Mouse (Mus musculus) ZHBTc4 (cell line): ENCODE measurements around the gene Sp3.
A peak's percentile ranks its signal among the peaks of the same experiment; 100 is the strongest.

Experiments used
- DNase-seq: peaks from one replicate; pipeline ENCODE4 v3.0.0-alpha.2; 2011; ENCODE audit warnings: low read depth, low spot score

The Sp3 gene

GRCm38 (mm10) chr2:72916170-72916569 is 64.1 kb downstream of the Sp3 start:
- no peak for DNase-seq

- DNase-seq = no peak
Measured at GRCm38 (mm10) chr2:72915245-72915930, 64.9 kb downstream of the Sp3 start.

GRCm38 (mm10) chr2:72913458-72913760 is 66.8 kb downstream of the Sp3 start:
- peak; percentile 16 for DNase-seq

DNA sequence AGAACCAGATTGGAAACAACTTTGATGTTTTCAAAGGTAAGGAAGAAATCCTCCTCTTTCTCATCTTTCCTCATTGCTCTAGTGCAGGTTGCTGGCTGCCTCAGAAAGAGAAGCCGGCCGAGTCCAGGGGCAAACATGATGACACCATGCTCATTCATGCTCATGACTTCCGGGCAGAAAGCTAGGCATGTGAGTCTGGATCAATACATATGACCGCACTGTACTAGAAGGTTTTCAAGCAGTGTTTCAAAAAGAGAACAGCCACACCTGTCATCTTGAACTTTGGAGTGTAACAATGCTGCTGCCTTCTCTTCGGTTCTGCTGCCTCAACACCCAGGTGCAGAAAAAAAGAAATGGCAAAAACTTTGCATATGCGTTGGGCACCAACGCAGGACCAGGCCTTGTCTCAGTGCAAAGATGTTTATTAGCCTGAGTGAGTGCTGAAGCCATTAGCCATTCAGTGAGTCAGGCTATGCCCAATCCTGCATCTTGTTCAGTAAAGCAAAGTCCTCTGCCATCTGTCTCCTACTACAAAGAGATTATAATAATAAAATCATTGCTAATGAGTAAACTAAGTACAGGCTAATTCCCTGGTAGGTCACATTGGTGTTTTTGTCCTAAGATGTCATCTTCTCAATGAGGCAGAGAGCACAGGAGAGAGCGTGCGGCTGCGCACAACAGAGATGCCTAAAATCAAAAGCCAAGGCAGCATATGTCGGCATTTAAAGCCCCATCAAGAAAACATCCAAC is 67.4 kb downstream of the Sp3 start:
- DNase-seq = no peak

GRCm38 (mm10) chr2:72911527-72911926 is 68.7 kb downstream of the Sp3 start:
- no peak for DNase-seq

DNA sequence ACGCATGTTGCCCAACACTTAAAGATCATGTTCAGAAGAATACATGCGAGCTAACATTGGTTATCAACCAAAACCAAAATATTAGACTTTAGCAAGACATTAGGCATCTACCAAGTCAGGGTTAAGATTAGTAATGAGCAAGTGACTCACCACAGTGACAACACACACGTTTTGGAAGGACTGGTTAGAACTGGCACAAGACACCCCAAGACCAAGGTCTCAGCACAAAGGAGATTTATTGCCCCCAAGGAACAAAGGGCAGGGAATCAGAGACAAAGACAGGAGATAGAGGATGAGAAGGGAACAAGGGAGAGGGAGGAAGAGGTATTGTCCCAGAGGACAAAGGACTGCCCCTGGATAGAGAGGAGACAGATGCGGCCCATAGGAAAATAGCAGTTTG is 71.2 kb downstream of the Sp3 start:
- peak; percentile 54 for DNase-seq

GRCm38 (mm10) chr2:72908191-72908910 is 71.9 kb downstream of the Sp3 start:
- DNase-seq = peak; percentile 50

DNA sequence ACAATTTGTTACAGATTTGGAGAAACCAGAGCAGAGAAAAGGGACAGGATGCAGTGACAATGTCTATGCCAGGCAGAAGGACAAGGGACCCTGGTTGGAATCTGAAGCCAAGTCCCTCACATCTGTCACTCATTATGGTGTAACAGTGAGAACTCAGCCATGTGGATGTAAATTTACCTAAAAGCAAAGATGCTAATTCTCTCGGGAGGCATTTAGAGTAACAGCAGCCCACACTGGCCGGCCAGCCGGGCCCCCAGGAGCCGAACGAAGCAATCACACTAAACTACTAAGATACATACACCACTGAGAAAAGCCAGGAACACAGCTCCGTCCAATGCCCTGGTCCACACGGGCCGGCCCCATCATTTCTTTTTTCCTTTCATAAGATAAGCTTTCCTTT is 73.5 kb downstream of the Sp3 start:
- no peak for DNase-seq

DNA sequence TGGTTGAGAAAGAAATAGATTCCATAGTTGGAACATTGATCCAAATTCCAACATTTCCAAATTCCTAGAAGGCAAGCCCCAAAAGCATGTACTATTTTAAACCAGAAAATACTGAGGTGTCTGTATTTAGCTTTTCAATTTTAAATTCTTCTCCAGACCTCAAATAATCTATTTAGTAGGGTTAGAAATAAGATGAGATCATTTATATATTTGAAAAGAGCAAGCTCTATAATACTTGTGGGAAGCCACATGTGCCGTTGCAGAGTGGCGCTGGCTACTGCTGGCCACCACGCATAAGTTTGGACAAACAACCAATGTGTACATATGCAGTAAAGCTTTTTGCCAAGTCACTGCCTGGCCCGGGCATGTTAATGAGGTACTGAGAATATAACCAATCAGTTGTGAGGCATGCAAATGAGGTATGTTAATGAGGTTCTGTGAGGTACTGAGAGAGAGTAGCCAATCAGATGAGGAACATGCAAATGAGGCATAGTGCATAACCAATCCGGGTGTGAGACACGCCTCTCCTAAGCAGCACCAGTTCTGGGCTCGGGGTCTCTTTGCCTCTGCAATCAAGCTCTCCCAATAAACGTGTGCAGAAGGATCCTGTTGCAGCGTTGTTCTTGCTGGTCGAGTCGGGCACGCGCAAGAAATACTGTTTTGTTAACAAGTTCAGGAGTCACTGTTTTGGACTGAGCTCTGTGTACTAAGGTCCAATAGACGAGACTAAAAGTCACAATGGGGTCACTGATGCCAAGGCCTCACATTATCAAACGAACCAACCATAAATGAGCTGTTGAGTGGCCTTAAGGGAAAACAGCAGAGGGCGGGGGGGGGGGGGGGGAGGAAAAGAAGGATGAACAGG is 77.2 kb downstream of the Sp3 start:
- DNase-seq = peak; percentile 16

DNA sequence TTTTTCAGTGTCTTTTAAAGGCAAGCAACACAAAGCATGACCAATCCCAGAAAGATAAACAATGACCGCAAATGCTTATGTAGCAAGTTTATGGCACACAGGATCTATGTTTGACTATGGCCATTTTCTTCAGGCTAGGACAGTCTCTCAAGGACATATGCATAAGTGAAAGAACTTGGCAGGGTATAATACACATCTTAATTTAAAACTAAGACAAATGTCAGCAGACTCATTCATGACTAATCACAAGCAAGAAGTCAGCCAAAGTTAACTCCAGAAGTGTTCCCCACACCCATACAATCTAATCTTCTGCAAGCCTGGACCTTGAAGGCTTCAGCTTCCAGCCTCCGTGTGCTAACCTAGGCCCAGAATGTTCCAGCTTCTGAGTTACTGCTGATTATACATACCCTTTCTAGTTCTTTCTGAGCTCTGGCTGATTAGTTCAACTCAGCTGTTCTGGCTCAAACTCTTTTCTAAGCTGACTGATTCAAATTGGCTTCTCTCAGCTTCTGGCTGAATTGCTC is 81.4 kb downstream of the Sp3 start:
- DNase-seq = no peak

DNA sequence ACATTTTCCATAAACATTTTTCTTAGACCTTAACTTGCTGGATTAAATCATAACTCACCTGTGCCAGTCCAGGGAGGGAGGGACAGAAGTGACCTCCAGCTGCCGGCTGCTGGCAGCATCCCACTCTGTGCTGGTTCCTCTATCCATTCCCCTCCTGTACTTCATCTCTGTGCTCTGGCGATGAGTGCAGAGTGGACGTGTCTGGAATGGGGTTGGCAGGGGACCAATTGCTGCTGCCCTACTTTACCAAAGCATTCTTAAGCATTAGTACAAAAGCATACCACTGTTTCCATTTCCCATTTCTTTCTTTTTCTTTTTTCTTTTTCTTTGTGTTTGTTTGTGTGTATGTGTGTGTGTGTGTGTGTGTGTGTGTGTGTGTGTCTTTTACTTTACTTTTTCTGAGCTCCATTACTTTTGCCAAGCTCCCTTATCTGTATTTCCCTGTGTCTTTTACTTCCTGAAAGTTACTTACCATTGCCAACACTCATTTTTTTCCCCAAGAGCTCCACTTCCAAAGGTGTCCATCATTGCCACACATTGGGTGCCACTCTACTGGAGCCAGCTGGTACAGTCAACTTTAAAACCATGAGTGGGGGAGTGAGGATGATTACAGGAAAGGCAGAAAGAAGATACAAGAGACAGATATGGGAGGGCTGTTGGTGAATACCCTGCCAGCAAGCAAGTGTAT is 82.0 kb downstream of the Sp3 start:
- no peak for DNase-seq

DNA sequence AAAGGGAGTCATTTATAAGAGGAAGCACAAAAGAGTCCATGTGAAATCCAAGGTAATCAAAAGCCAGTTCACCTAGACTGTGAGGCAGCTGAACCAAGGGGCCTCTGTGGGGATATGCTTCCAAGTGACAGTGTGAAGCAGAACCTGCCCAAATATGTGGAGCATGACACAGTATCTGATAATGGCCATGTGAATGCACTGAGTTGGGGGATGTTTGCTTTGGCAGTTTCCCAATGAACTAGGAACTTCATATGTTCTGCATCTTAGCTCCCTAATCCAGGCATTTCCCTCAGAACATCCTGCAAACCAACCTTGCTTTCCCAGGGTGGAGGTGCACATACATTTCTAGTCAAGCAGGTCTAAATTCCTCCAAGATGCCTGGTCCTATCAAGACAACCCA is 90.4 kb downstream of the Sp3 start:
- DNase-seq = no peak
